Mouse (Mus musculus) hindbrain, embryonic 13.5 days (tissue): ENCODE results near the gene Hoxd9. TPM values are rescaled to one million over a fixed set of nuclear protein-coding genes. Genes with fewer than 3 reads are reported as not detected.
A peak's percentile ranks its signal among the peaks of the same experiment; 100 is the strongest.

Experiments
- ATAC-seq: fragments of 200-750 bp; cut with Nextera tagmentation; 2 replicates; pipeline ENCODE4 v1.8.0; 2017; ENCODE audit warnings: moderate TSS enrichment; ENCODE audit not compliant: low FRiP score
- H3K27ac ChIP-seq: fragments of 300-500 bp; sonication (generic); 2 replicates; pipeline ENCODE4 v1.5.1; 2015; ENCODE audit warnings: inconsistent platforms, mild to moderate bottlenecking, moderate library complexity
- H3K27me3 ChIP-seq: fragments of 300-500 bp; sonication (generic); 2 replicates; pipeline ENCODE4 v1.6.1; 2015; ENCODE audit warnings: mild to moderate bottlenecking, inconsistent platforms
- H3K36me3 ChIP-seq: fragments of 300-500 bp; sonication (generic); 2 replicates; pipeline ENCODE4 v1.6.1; 2015; ENCODE audit warnings: mild to moderate bottlenecking, inconsistent platforms
- H3K4me1 ChIP-seq: fragments of 300-500 bp; sonication (generic); replicated peaks from 2 replicates; pipeline ENCODE4 v1.6.1; 2015; ENCODE audit warnings: inconsistent platforms
- H3K4me2 ChIP-seq: fragments of 300-500 bp; sonication (generic); 2 replicates; pipeline ENCODE4 v1.6.1; 2015; ENCODE audit warnings: inconsistent platforms, mild to moderate bottlenecking, moderate library complexity
- H3K4me3 ChIP-seq: fragments of 300-500 bp; sonication (generic); 2 replicates; pipeline ENCODE4 v1.5.1; 2015; ENCODE audit warnings: mild to moderate bottlenecking, inconsistent platforms
- H3K9ac ChIP-seq: fragments of 300-500 bp; sonication (generic); 2 replicates; pipeline ENCODE4 v1.6.1; 2015; ENCODE audit warnings: mild to moderate bottlenecking, inconsistent platforms
- H3K9me3 ChIP-seq: fragments of 300-500 bp; sonication (generic); 2 replicates; pipeline ENCODE4 v1.6.1; 2016; ENCODE audit warnings: inconsistent platforms
- WGBS: fragments of 180-500 bp; shearing (Covaris S2); methylation state at CpG from one replicate; pipeline ENCODE4 v1.1.7; 2015; 5-methylcytosine and 5-hydroxymethylcytosine counted together
- polyA plus RNA-seq: library from polyadenylated mRNA; unstranded; fragments of >200 nt; fragmentation: Nextera tagmentation; extraction: Ambion mirVana; gene quantifications from 2 replicates; pipeline ENCODE4 v1.2.1, GENCODE M21; 2015

Hoxd9 gene
- polyA plus RNA-seq, 1 experiment from 2014 or later = not detected

- peak overlapping the region; percentile 83 for H3K4me2 ChIP-seq
- H3K4me3 ChIP-seq = peak overlapping the region; percentile 51
- no peaks in the 10 kb centered on the region for H3K9me3 ChIP-seq
- 0 out of 2 replicates have a peak, but pooled peaks cover 3% of the 10 kb centered on the region for H3K36me3 ChIP-seq
- peak overlapping the region; percentile 99 for H3K27ac ChIP-seq
- peaks cover 78% of the 10 kb centered on the region for H3K27me3 ChIP-seq
- 2% methylated on average over 15 of the region's 15 CpGs for WGBS
- H3K9ac ChIP-seq = peak overlapping the region; percentile 96
- peaks cover 39% of the 10 kb centered on the region for H3K4me1 ChIP-seq
- ATAC-seq = no peak
Observed at GRCm38 (mm10) chr2:74736688-74737577, 39.4 kb downstream of the Hoxd9 start.

GRCm38 (mm10) chr2:74737578-74738070 lies 40.1 kb downstream of the Hoxd9 start:
- 4% methylated on average over 7 of the region's 7 CpGs for WGBS
- H3K9ac ChIP-seq = peak overlapping the region; percentile 96
- peak overlapping the region; percentile 51 for H3K4me3 ChIP-seq
- H3K4me1 ChIP-seq = peaks cover 37% of the 10 kb centered on the region
- H3K9me3 ChIP-seq = no peaks in the 10 kb centered on the region
- peaks cover 77% of the 10 kb centered on the region for H3K27me3 ChIP-seq
- 0 out of 2 replicates have a peak, but pooled peaks cover 3% of the 10 kb centered on the region for H3K36me3 ChIP-seq
- H3K4me2 ChIP-seq = peak overlapping the region; percentile 83
- ATAC-seq = no peak
- peak overlapping the region; percentile 99 for H3K27ac ChIP-seq

GRCm38 (mm10) chr2:74738623-74739475 lies 41.3 kb downstream of the Hoxd9 start:
- H3K36me3 ChIP-seq = 0 out of 2 replicates have a peak, but pooled peaks cover 4% of the 10 kb centered on the region
- peak overlapping the region; percentile 99 for H3K27ac ChIP-seq
- no peak for ATAC-seq
- H3K9me3 ChIP-seq = no peaks in the 10 kb centered on the region
- peak overlapping the region; percentile 51 for H3K4me3 ChIP-seq
- under 1% methylated on average over 20 of the region's 20 CpGs for WGBS
- peaks cover 86% of the 10 kb centered on the region for H3K27me3 ChIP-seq
- peak overlapping the region; percentile 96 for H3K9ac ChIP-seq
- peaks cover 37% of the 10 kb centered on the region for H3K4me1 ChIP-seq
- H3K4me2 ChIP-seq = peak overlapping the region; percentile 83

GRCm38 (mm10) chr2:74739476-74739800 lies 41.9 kb downstream of the Hoxd9 start:
- Histone ChIP-seq H3K4me3 (peak overlapping the region; percentile 51), H3K36me3 (peaks cover 10% of the 10 kb centered on the region; the same call in 1 of the 2 replicates), H3K4me2 (peak overlapping the region; percentile 83), H3K9ac (peak overlapping the region; percentile 96), H3K9me3 (no peaks in the 10 kb centered on the region), H3K4me1 (peaks cover 41% of the 10 kb centered on the region), H3K27me3 (peaks cover 88% of the 10 kb centered on the region), H3K27ac (peak overlapping the region; percentile 99)
- WGBS = 7% methylated on average over 2 of the region's 2 CpGs
- ATAC-seq = no peak

- Histone ChIP-seq H3K9me3 (no peaks in the 10 kb centered on the region), H3K9ac (peak overlapping the region; percentile 96), H3K27ac (peak overlapping the region; percentile 99), H3K4me3 (peak overlapping the region; percentile 51), H3K4me1 (peaks cover 42% of the 10 kb centered on the region), H3K4me2 (peak overlapping the region; percentile 83), H3K36me3 (peaks cover 10% of the 10 kb centered on the region; the same call in 1 of the 2 replicates), H3K27me3 (peaks cover 88% of the 10 kb centered on the region)
- no peak for ATAC-seq
- 3% methylated on average over 14 of the region's 14 CpGs for WGBS
Observed at GRCm38 (mm10) chr2:74739869-74740268, 42.3 kb downstream of the Hoxd9 start.

- peak overlapping the region; percentile 96 for H3K9ac ChIP-seq
- H3K27me3 ChIP-seq = peaks cover 89% of the 10 kb centered on the region
Observed at GRCm38 (mm10) chr2:74740311-74741091, 43.0 kb downstream of the Hoxd9 start.

GRCm38 (mm10) chr2:74741252-74741978 lies 43.9 kb downstream of the Hoxd9 start:
- no peak for ATAC-seq
- Histone ChIP-seq H3K4me2 (peak overlapping the region; percentile 83), H3K4me3 (peak overlapping the region; percentile 8; the same call in 1 of the 2 replicates), H3K36me3 (peaks cover 11% of the 10 kb centered on the region), H3K9me3 (no peaks in the 10 kb centered on the region), H3K27ac (peak overlapping the region; percentile 99), H3K9ac (peak overlapping the region; percentile 60), H3K27me3 (peaks cover 89% of the 10 kb centered on the region), H3K4me1 (peaks cover 48% of the 10 kb centered on the region)
- WGBS = 19% methylated on average over 2 of the region's 3 CpGs

More at GRCm38 (mm10) chr2:74740311-74741091, 43.0 kb downstream of the Hoxd9 start:
- Histone ChIP-seq H3K4me3 (peak overlapping the region; percentile 51), H3K36me3 (peaks cover 10% of the 10 kb centered on the region; the same call in 1 of the 2 replicates), H3K9me3 (no peaks in the 10 kb centered on the region), H3K4me2 (peak overlapping the region; percentile 83), H3K27ac (peak overlapping the region; percentile 99), H3K4me1 (peaks cover 42% of the 10 kb centered on the region)
- under 1% methylated on average over 43 of the region's 43 CpGs for WGBS
- no peak for ATAC-seq

- H3K27me3 ChIP-seq = peaks cover 94% of the 10 kb centered on the region
- H3K4me3 ChIP-seq = peak overlapping the region; percentile 8; the same call in 1 of the 2 replicates
- peak overlapping the region; percentile 99 for H3K27ac ChIP-seq
- ATAC-seq = no peak
- peak overlapping the region; percentile 83 for H3K4me2 ChIP-seq
- peaks cover 17% of the 10 kb centered on the region for H3K36me3 ChIP-seq
- H3K9ac ChIP-seq = peak overlapping the region; percentile 60
- no peaks in the 10 kb centered on the region for H3K9me3 ChIP-seq
- H3K4me1 ChIP-seq = peaks cover 53% of the 10 kb centered on the region
Observed at GRCm38 (mm10) chr2:74741979-74742277, 44.4 kb downstream of the Hoxd9 start.

GRCm38 (mm10) chr2:74745540-74746297 lies 48.2 kb downstream of the Hoxd9 start:
- ATAC-seq = no peak
- Histone ChIP-seq H3K9ac (peak overlapping the region; percentile 94), H3K4me3 (peak overlapping the region; percentile 50), H3K27ac (peak overlapping the region; percentile 98), H3K27me3 (peaks cover 74% of the 10 kb centered on the region), H3K4me2 (peak overlapping the region; percentile 71), H3K36me3 (peaks cover 15% of the 10 kb centered on the region), H3K4me1 (peaks cover 62% of the 10 kb centered on the region), H3K9me3 (no peaks in the 10 kb centered on the region)
- 2% methylated on average over 6 of the region's 6 CpGs for WGBS

- H3K4me3 ChIP-seq = peak overlapping the region; percentile 50
- peak overlapping the region; percentile 98 for H3K27ac ChIP-seq
- no peak for ATAC-seq
- peaks cover 15% of the 10 kb centered on the region for H3K36me3 ChIP-seq
- H3K4me1 ChIP-seq = peaks cover 65% of the 10 kb centered on the region
- peak overlapping the region; percentile 94 for H3K9ac ChIP-seq
- no peaks in the 10 kb centered on the region for H3K9me3 ChIP-seq
- under 1% methylated on average over 58 of the region's 58 CpGs for WGBS
- H3K4me2 ChIP-seq = peak overlapping the region; percentile 71
- peaks cover 76% of the 10 kb centered on the region for H3K27me3 ChIP-seq
Observed at GRCm38 (mm10) chr2:74746298-74746921, 48.9 kb downstream of the Hoxd9 start.
